ENCODE assay signal across 12 mouse cellular contexts in genomic region chr7:43607743-43608287, GRCm38 (mm10). TPM values are rescaled to one million over a fixed set of nuclear protein-coding genes. Genes with fewer than 3 reads are reported as not detected.
A peak's percentile ranks its signal among the peaks of the same experiment; 100 is the strongest.
DNase-seq lines count a peak whose midpoint lies in the region; ATAC-seq and TF ChIP-seq lines count a peak whose summit lies in the region.
"Had no signal": no experiment of that assay in that cellular context is flagged by ENCODE, and none has a peak within 500 bp of the region (broad histone marks: within the 10 kb centered on the region; RNA-seq: fewer than 3 reads in every experiment).

No protein-coding gene starts in this region.

- H3K4me3 ChIP-seq in liver, adult 2 months (ENCODE audit: insufficient read depth, low read depth, low read length), result no peak overlapping the region
- no peak overlapping the region for H3K4me3 ChIP-seq in liver, embryonic 12.5 days
- 0 out of 2 replicates have a peak overlapping the region, but pooled peaks have one; percentile 43 for H3K4me3 ChIP-seq in embryonic facial prominence, embryonic 13.5 days
- peak overlapping the region; percentile 63 for H3K4me3 ChIP-seq in limb, embryonic 10.5 days

- H3K9me3 ChIP-seq in liver, embryonic 12.5 days (replicated peaks), result no peaks in the 10 kb centered on the region
- no peaks in the 10 kb centered on the region for H3K9me3 ChIP-seq in embryonic facial prominence, embryonic 13.5 days
- no peaks in the 10 kb centered on the region for H3K9me3 ChIP-seq in limb, embryonic 10.5 days (replicated peaks)

- H3K36me3 ChIP-seq in liver, adult 2 months (ENCODE audit: control insufficient read depth, insufficient read depth, low read length), result no peaks in the 10 kb centered on the region
- no peaks in the 10 kb centered on the region for H3K36me3 ChIP-seq in liver, embryonic 12.5 days
- no peaks in the 10 kb centered on the region for H3K36me3 ChIP-seq in embryonic facial prominence, embryonic 13.5 days
- H3K36me3 ChIP-seq in limb, embryonic 10.5 days, result no peaks in the 10 kb centered on the region

- H3K27me3 ChIP-seq in liver, adult 2 months (ENCODE audit: control insufficient read depth, insufficient read depth, low read length), result peaks cover 4% of the 10 kb centered on the region; the same call in 1 of the 2 replicates
- H3K27me3 ChIP-seq in liver, embryonic 12.5 days (replicated peaks), result peaks cover 10% of the 10 kb centered on the region
- peaks cover 7% of the 10 kb centered on the region; the same call in 1 of the 2 replicates for H3K27me3 ChIP-seq in embryonic facial prominence, embryonic 13.5 days
- H3K27me3 ChIP-seq in limb, embryonic 10.5 days (ENCODE audit: low read depth, poor library complexity, severe bottlenecking), result no peaks in the 10 kb centered on the region

- no peak overlapping the region for H3K27ac ChIP-seq in liver, adult 2 months (replicated peaks; ENCODE audit: insufficient read depth, low read depth, low read length)
- H3K27ac ChIP-seq in liver, embryonic 12.5 days, result no peak overlapping the region
- H3K27ac ChIP-seq in embryonic facial prominence, embryonic 13.5 days, result no peak overlapping the region
- no peak overlapping the region for H3K27ac ChIP-seq in limb, embryonic 10.5 days
- H3K27ac ChIP-seq: gastrocnemius, adult 2 months; left cerebral cortex, adult 2 months had no signal

- no peak overlapping the region for H3K9ac ChIP-seq in liver, adult 2 months (ENCODE audit: low read depth, low read length)
- no peak overlapping the region for H3K9ac ChIP-seq in liver, embryonic 12.5 days
- no peak overlapping the region for H3K9ac ChIP-seq in embryonic facial prominence, embryonic 13.5 days

- H3K4me1 ChIP-seq in liver, adult 2 months (ENCODE audit: control insufficient read depth, insufficient read depth, low read length), result peaks cover 4% of the 10 kb centered on the region; the same call in 1 of the 2 replicates
- H3K4me1 ChIP-seq in liver, embryonic 12.5 days, result peaks cover 11% of the 10 kb centered on the region; the same call in 1 of the 2 replicates
- H3K4me1 ChIP-seq in embryonic facial prominence, embryonic 13.5 days, result no peaks in the 10 kb centered on the region
- peaks cover 9% of the 10 kb centered on the region; the same call in 1 of the 2 replicates for H3K4me1 ChIP-seq in limb, embryonic 10.5 days

- no peak for ATAC-seq in liver, embryonic 12.5 days
- no peak for ATAC-seq in embryonic facial prominence, embryonic 13.5 days (ENCODE audit: insufficient number of reproducible peaks, insufficient read depth, low FRiP score, low TSS enrichment, low read depth)
- ATAC-seq in monocyte, adult 5-6 weeks (replicated peaks; ENCODE audit: insufficient number of reproducible peaks, low FRiP score, low TSS enrichment, poor library complexity, severe bottlenecking), result peak; percentile 91

- H3K4me2 ChIP-seq in liver, embryonic 12.5 days, result no peak overlapping the region
- H3K4me2 ChIP-seq in embryonic facial prominence, embryonic 13.5 days, result peak overlapping the region; percentile 80; the same call in 1 of the 2 replicates

- WGBS in liver, adult 2 months, result 50% methylated on average over 5 of the region's 5 CpGs
- WGBS in liver, embryonic 12.5 days (ENCODE audit: insufficient replicate concordance), result 37% methylated on average over 5 of the region's 5 CpGs
- 47% methylated on average over 5 of the region's 5 CpGs for WGBS in embryonic facial prominence, embryonic 13.5 days
- 41% methylated on average over 5 of the region's 5 CpGs for WGBS in limb, embryonic 10.5 days

- no peaks in the 10 kb centered on the region for H3K79me2 ChIP-seq in liver, adult 2 months (ENCODE audit: control insufficient read depth, insufficient read depth, low read length)

- DNase-seq in liver, adult 2 months (ENCODE audit: extremely low read depth, low read depth, low spot score), result peak; percentile 26
- no peak for DNase-seq in limb, embryonic 10.5 days (ENCODE audit: low spot score)
- no peak for DNase-seq in urinary bladder, postnatal 25 days (ENCODE audit: low spot score)
- DNase-seq in adrenal gland, adult (ENCODE audit: inconsistent age in 2 of 2, low spot score in 1 of 2), result no peak
- no peak for DNase-seq in natural killer cell, adult 2 months (ENCODE audit: low spot score in 2 of 2)

- TF ChIP-seq CTCF in liver, adult 2 months (IDR thresholded peaks at IDR 0.05; ENCODE audit: low read depth, low read length), result no peak

- TF ChIP-seq POLR2A in liver, adult 2 months (IDR thresholded peaks at IDR 0.05; ENCODE audit: extremely low read depth, insufficient read depth, low read length), result no peak

RNA-seq across cellular contexts. Expression of gene Zfp819, which starts 0.8 kb away (rescaled TPM):
- 0.09 TPM in 1 of 2 replicates, not detected in the other for total RNA-seq in liver, adult 2 months (2014; rRNA removed)
- not detected in 2 replicates for polyA plus RNA-seq in liver, adult 2 months (2012; rRNA removed)
- not detected in 2 replicates for polyA plus RNA-seq in liver, embryonic 12.5 days (2016; fragmentation: Nextera tagmentation; extraction: Ambion mirVana)
- polyA plus RNA-seq in embryonic facial prominence, embryonic 13.5 days (2015; fragmentation: Nextera tagmentation; extraction: Ambion mirVana), result not detected in 2 replicates
- 0.99 and 1.0 TPM in 2 replicates for polyA plus RNA-seq in limb, embryonic 10.5 days (2016; fragmentation: Nextera tagmentation; extraction: Ambion mirVana)
- total RNA-seq in monocyte, adult 5-6 weeks (2017), result 0.43 TPM in 1 of 3 replicates, not detected in the others
- total RNA-seq: gastrocnemius, adult 2 months; heart, postnatal 25 days had no signal

RNA-seq across cellular contexts. Expression of gene Ceacam18, which starts 26.7 kb away (rescaled TPM):
- total RNA-seq in liver, adult 2 months (2014; rRNA removed), result not detected in 2 replicates
- not detected in 2 replicates for polyA plus RNA-seq in liver, adult 2 months (2012; rRNA removed)
- not detected in 2 replicates for polyA plus RNA-seq in liver, embryonic 12.5 days (2016; fragmentation: Nextera tagmentation; extraction: Ambion mirVana)
- polyA plus RNA-seq in embryonic facial prominence, embryonic 13.5 days (2015; fragmentation: Nextera tagmentation; extraction: Ambion mirVana), result 0.12 TPM in 1 of 2 replicates, not detected in the other
- not detected in 2 replicates for polyA plus RNA-seq in limb, embryonic 10.5 days (2016; fragmentation: Nextera tagmentation; extraction: Ambion mirVana)
- not detected in 3 replicates for total RNA-seq in monocyte, adult 5-6 weeks (2017)
- total RNA-seq: adrenal gland, postnatal 36 days; gastrocnemius, adult 2 months; heart, postnatal 25 days; left cerebral cortex, adult 2 months had no signal

RNA-seq across cellular contexts. Expression of gene Zfp719, which starts 28.4 kb away (rescaled TPM):
- 3.5 and 3.9 TPM in 2 replicates for total RNA-seq in liver, adult 2 months (2014; rRNA removed)
- 0.59 and 1.1 TPM in 2 replicates for polyA plus RNA-seq in liver, adult 2 months (2012; rRNA removed)
- 3.4 and 3.5 TPM in 2 replicates for polyA plus RNA-seq in liver, embryonic 12.5 days (2016; fragmentation: Nextera tagmentation; extraction: Ambion mirVana)
- polyA plus RNA-seq in embryonic facial prominence, embryonic 13.5 days (2015; fragmentation: Nextera tagmentation; extraction: Ambion mirVana), result 13.8 and 14.3 TPM in 2 replicates
- polyA plus RNA-seq in limb, embryonic 10.5 days (2016; fragmentation: Nextera tagmentation; extraction: Ambion mirVana), result 13.3 and 15.4 TPM in 2 replicates
- total RNA-seq in monocyte, adult 5-6 weeks (2017), result 4.9 to 7.5 TPM (median 6.8 TPM) in 3 replicates

RNA-seq across cellular contexts. Expression of gene Zfp658, which starts 45.8 kb away (rescaled TPM):
- 1.1 and 1.2 TPM in 2 replicates for total RNA-seq in liver, adult 2 months (2014; rRNA removed)
- 0.20 and 0.49 TPM in 2 replicates for polyA plus RNA-seq in liver, adult 2 months (2012; rRNA removed)
- 0.46 and 0.56 TPM in 2 replicates for polyA plus RNA-seq in liver, embryonic 12.5 days (2016; fragmentation: Nextera tagmentation; extraction: Ambion mirVana)
- 5.1 and 6.6 TPM in 2 replicates for polyA plus RNA-seq in embryonic facial prominence, embryonic 13.5 days (2015; fragmentation: Nextera tagmentation; extraction: Ambion mirVana)
- 4.3 and 5.4 TPM in 2 replicates for polyA plus RNA-seq in limb, embryonic 10.5 days (2016; fragmentation: Nextera tagmentation; extraction: Ambion mirVana)
- 2.2 to 8.1 TPM (median 3.0 TPM) in 3 replicates for total RNA-seq in monocyte, adult 5-6 weeks (2017)

RNA-seq across cellular contexts. Expression of gene Siglece, which starts 52.1 kb away (rescaled TPM):
- total RNA-seq in liver, adult 2 months (2014; rRNA removed), result 2.1 and 3.0 TPM in 2 replicates
- 2.2 and 4.5 TPM in 2 replicates for polyA plus RNA-seq in liver, adult 2 months (2012; rRNA removed)
- polyA plus RNA-seq in liver, embryonic 12.5 days (2016; fragmentation: Nextera tagmentation; extraction: Ambion mirVana), result 0.79 and 1.6 TPM in 2 replicates
- 0.69 and 1.3 TPM in 2 replicates for polyA plus RNA-seq in embryonic facial prominence, embryonic 13.5 days (2015; fragmentation: Nextera tagmentation; extraction: Ambion mirVana)
- polyA plus RNA-seq in limb, embryonic 10.5 days (2016; fragmentation: Nextera tagmentation; extraction: Ambion mirVana), result 0.21 TPM in 1 of 2 replicates, not detected in the other
- total RNA-seq in monocyte, adult 5-6 weeks (2017), result 5.3 to 8.1 TPM (median 5.7 TPM) in 3 replicates

Comparison
In these comparisons a context has a peak if more than half of its experiments do, and no peak if none do; other contexts are left out.
1. H3K4me3 ChIP-seq: peak in embryonic facial prominence, embryonic 13.5 days (single experiment) and limb, embryonic 10.5 days (single experiment); none in liver, adult 2 months (single experiment) and liver, embryonic 12.5 days (single experiment).